Mouse (Mus musculus) liver, embryonic 13.5 days (tissue): Measurements from ENCODE around the gene Usp53. TPM values are rescaled to one million over a fixed set of nuclear protein-coding genes. Genes with fewer than 3 reads are reported as not detected.

ENCODE experiments used
- microRNA-seq: library from miRNA; unstranded; fragments of <30 nt; microRNA quantifications from one replicate; pipeline ENCODE4, GENCODE M21; 2016
- polyA plus RNA-seq: library from polyadenylated mRNA; unstranded; fragments of >200 nt; fragmentation: Nextera tagmentation; extraction: Ambion mirVana; gene quantifications from 2 replicates; pipeline ENCODE4 v1.2.1, GENCODE M21; 2015

The Usp53 gene
- polyA plus RNA-seq, 1 experiment from 2014 or later: 1.7 TPM

Small RNA genes within 50 kb of the gene (microRNA-seq; reads per million reads assigned to microRNA genes)
- gene Gm22066: not detected

Other genes with a start within 250 kb of the Usp53 start
- gene Fabp2, start 89.4 kb downstream of the Usp53 start, polyA plus RNA-seq: 11.7 and 12.9 TPM in 2 replicates
- gene Gm10959, start 65.2 kb downstream of the Usp53 start, polyA plus RNA-seq: not detected in 2 replicates
- gene 1810037I17Rik, start 60.3 kb downstream of the Usp53 start, polyA plus RNA-seq: 124 and 134 TPM in 2 replicates
- gene Myoz2, start 50.5 kb upstream of the Usp53 start, polyA plus RNA-seq: 0.45 and 0.61 TPM in 2 replicates